Mouse (Mus musculus): ENCODE results near the gene Lrp1.

GRCm38 (mm10) chr10:127618173-127618572 lies 2.8 kb downstream of the Lrp1 start:
- TF ChIP-seq TAL1 (IDR thresholded peaks at IDR 0.05; ENCODE audit: low read length), result no peak
- no peak for TF ChIP-seq GATA1 (IDR thresholded peaks at IDR 0.05; ENCODE audit: low read length)
